Mouse (Mus musculus) R1 (cell line): Measurements from ENCODE around the gene Sirt7.

Experiments used
- DNase-seq: peaks from one replicate; pipeline ENCODE4 v3.0.0-alpha.2; 2018; ENCODE audit warnings: low read depth, low spot score

Sirt7 gene

DNA sequence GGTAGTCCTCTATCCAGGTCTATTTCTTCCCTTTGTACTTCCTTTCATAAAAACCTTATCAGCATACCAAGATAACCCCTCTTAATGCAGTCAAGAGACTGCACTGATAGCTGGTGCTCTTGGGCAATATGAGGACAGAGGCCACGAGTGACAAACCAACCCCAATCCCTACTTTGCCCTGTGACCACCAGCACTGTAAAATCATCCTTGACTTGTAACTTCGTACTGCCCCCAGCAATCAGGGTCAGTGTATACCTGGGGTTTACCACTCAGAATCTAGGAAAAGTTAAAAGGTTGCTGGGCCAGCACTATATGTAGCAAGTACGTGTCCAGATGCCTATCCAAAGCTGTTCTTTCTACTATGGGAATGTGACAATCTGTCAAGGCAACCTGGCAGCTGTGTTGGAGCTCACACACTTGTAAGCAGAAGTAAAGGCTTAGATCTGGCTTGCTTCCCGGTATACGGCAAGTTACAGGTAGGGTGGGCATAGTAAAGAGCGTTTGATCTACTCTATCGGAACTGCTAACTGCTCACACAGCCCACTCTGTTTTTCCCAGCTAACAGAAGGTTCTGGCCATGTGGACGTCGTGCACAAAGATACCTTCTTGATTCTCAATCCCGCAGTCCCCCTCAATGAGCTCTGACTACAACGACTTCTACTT is 53.2 kb downstream of the Sirt7 start:
- no peak for DNase-seq

DNA sequence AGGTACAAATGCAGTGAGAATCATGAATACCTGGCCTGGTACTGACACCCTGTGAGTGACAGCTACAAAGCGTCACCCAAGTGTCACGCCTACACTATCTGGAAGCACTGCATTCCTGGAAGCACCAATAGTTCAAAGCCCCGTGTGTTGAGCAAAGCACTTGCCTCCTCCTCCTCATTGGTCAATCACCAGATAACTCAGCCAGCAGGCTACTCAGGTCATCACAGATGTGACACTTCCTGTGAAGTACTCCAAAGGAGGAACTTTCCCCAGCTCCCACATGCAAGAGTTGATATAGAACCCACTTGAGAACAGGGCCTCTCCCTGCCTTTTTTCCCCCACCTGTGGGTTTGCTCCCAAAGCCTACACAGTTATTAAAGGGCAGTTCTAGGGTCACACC is 53.9 kb downstream of the Sirt7 start:
- peak; percentile 25 for DNase-seq
